Mouse (Mus musculus) midbrain, embryonic 11.5 days (tissue): ENCODE data around the gene Rbm18. TPM values are rescaled to one million over a fixed set of nuclear protein-coding genes. Genes with fewer than 3 reads are reported as not detected.

Experiments used
- ATAC-seq: fragments of 200-750 bp; cut with Nextera tagmentation; 2 replicates; pipeline ENCODE4 v1.8.0; 2017; ENCODE audit warnings: moderate TSS enrichment, moderate library complexity; ENCODE audit not compliant: low FRiP score
- DNase-seq: peaks from one replicate; pipeline ENCODE4 v3.0.0; 2015; ENCODE audit warnings: low spot score; ENCODE audit errors: missing footprints
- H3K27ac ChIP-seq: fragments of 300-500 bp; sonication (generic); 2 replicates; pipeline ENCODE4 v1.5.1; 2014; ENCODE audit warnings: low read depth, low read length
- H3K27me3 ChIP-seq: fragments of 300-500 bp; sonication (generic); 2 replicates; pipeline ENCODE4 v1.6.1; 2014; ENCODE audit warnings: mild to moderate bottlenecking, low read length, moderate library complexity, mixed read lengths; ENCODE audit not compliant: control insufficient read depth, insufficient read depth
- H3K36me3 ChIP-seq: fragments of 300-500 bp; sonication (generic); 2 replicates; pipeline ENCODE4 v1.6.1; 2014; ENCODE audit warnings: mild to moderate bottlenecking, low read length, moderate library complexity, mixed read lengths; ENCODE audit not compliant: control insufficient read depth, insufficient read depth
- H3K4me1 ChIP-seq: fragments of 300-500 bp; sonication (generic); 2 replicates; pipeline ENCODE4 v1.6.1; 2014; ENCODE audit warnings: low read length; ENCODE audit not compliant: control insufficient read depth, insufficient read depth
- H3K4me2 ChIP-seq: fragments of 300-500 bp; sonication (generic); 2 replicates; pipeline ENCODE4 v1.6.1; 2014; ENCODE audit warnings: mild to moderate bottlenecking, moderate library complexity
- H3K4me3 ChIP-seq: fragments of 300-500 bp; sonication (generic); 2 replicates; pipeline ENCODE4 v1.5.1; 2014; ENCODE audit warnings: low read depth, low read length
- H3K9ac ChIP-seq: fragments of 300-500 bp; sonication (generic); 2 replicates; pipeline ENCODE4 v1.6.1; 2014; ENCODE audit warnings: low read length
- H3K9me3 ChIP-seq: fragments of 300-500 bp; sonication (generic); 2 replicates; pipeline ENCODE4 v1.6.1; 2016; ENCODE audit warnings: low read length; ENCODE audit not compliant: control insufficient read depth
- WGBS: fragments of 180-500 bp; shearing (Covaris S2); extraction: QIAGEN DNeasy Blood & Tissue Kit; methylation state at CpG from one replicate; pipeline ENCODE4 v1.1.7; 2014; 5-methylcytosine and 5-hydroxymethylcytosine counted together
- polyA plus RNA-seq: library from polyadenylated mRNA; unstranded; fragments of >200 nt; fragmentation: Nextera tagmentation; extraction: Ambion mirVana; gene quantifications from 2 replicates; pipeline ENCODE4 v1.2.1, GENCODE M21; 2014

Gene Rbm18
- polyA plus RNA-seq, 1 experiment from 2014 or later: 119 TPM

GRCm38 (mm10) chr2:36089190-36089589, 47.4 kb downstream of the Rbm18 start:
- no peaks in the 10 kb centered on the region for H3K36me3 ChIP-seq
- peaks cover 57% of the 10 kb centered on the region for H3K27me3 ChIP-seq
- peaks cover 12% of the 10 kb centered on the region for H3K4me1 ChIP-seq
- whole genome bisulfite sequencing: 45% methylated on average over 3 of the region's 3 CpGs
- DNase-seq (no peak), ATAC-seq (no peak)
- no peak overlapping the region for H3K4me2 ChIP-seq
- H3K9ac ChIP-seq: no peak overlapping the region
- H3K4me3 ChIP-seq: no peak overlapping the region
- H3K9me3 ChIP-seq: no peaks in the 10 kb centered on the region
- no peak overlapping the region for H3K27ac ChIP-seq

- H3K9me3 ChIP-seq: no peaks in the 10 kb centered on the region
- no peak for DNase-seq
- H3K27me3 ChIP-seq: peaks cover 15% of the 10 kb centered on the region
- H3K4me2 ChIP-seq: no peak overlapping the region
- no peak overlapping the region for H3K4me3 ChIP-seq
- H3K9ac ChIP-seq: no peak overlapping the region
- H3K27ac ChIP-seq: no peak overlapping the region
- ATAC-seq: no peak
- no peaks in the 10 kb centered on the region for H3K4me1 ChIP-seq
- H3K36me3 ChIP-seq: no peaks in the 10 kb centered on the region
- 80% methylated on average over 1 of the region's 1 CpGs for WGBS
Measured at GRCm38 (mm10) chr2:36085041-36085440, 51.5 kb downstream of the Rbm18 start.

GRCm38 (mm10) chr2:36082802-36083580, 53.6 kb downstream of the Rbm18 start:
- Histone ChIP-seq H3K27me3 (no peaks in the 10 kb centered on the region; the same call in 1 of the 2 replicates), H3K36me3 (no peaks in the 10 kb centered on the region), H3K4me3 (no peak overlapping the region), H3K9ac (no peak overlapping the region), H3K27ac (no peak overlapping the region), H3K9me3 (no peaks in the 10 kb centered on the region), H3K4me1 (no peaks in the 10 kb centered on the region), H3K4me2 (no peak overlapping the region)
- DNase-seq: no peak
- ATAC-seq: no peak
- WGBS: 85% methylated on average over 9 of the region's 9 CpGs

DNA sequence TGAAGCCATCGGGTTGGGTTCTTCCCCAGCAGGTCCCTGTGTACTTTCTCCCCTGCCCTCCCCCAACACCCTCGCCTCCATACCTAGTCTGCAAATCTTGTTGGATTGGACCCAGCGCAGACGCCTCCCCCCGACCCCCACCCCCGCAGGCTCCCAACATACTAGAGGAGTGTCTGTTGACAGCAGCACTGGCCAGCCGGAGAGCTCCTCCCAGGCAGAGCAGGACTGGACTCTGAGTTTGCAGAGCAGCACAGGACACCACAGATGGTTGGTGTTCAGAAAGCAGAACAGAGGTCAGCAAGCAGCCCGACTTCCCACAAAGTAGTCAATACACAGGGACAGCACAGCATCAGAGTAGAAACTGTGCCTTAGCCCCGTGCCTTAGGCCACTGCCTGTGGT, 55.1 kb downstream of the Rbm18 start:
- Histone ChIP-seq H3K4me3 (no peak overlapping the region), H3K27ac (no peak overlapping the region), H3K27me3 (no peaks in the 10 kb centered on the region), H3K4me1 (no peaks in the 10 kb centered on the region), H3K9me3 (no peaks in the 10 kb centered on the region), H3K9ac (no peak overlapping the region), H3K4me2 (no peak overlapping the region), H3K36me3 (no peaks in the 10 kb centered on the region)
- DNase-seq (no peak), ATAC-seq (no peak)
- WGBS: 43% methylated on average over 9 of the region's 9 CpGs

GRCm38 (mm10) chr2:36077160-36077761, 59.3 kb downstream of the Rbm18 start:
- H3K4me2 ChIP-seq: peak overlapping the region; percentile 15; the same call in 1 of the 2 replicates
- ATAC-seq (peak; percentile 57; the same call in 1 of the 2 replicates), DNase-seq (no peak)
- WGBS: 25% methylated on average over 11 of the region's 11 CpGs
- H3K36me3 ChIP-seq: no peaks in the 10 kb centered on the region
- H3K27me3 ChIP-seq: no peaks in the 10 kb centered on the region
- H3K4me3 ChIP-seq: no peak overlapping the region
- H3K9me3 ChIP-seq: no peaks in the 10 kb centered on the region
- no peak overlapping the region for H3K9ac ChIP-seq
- no peak overlapping the region for H3K27ac ChIP-seq
- H3K4me1 ChIP-seq: no peaks in the 10 kb centered on the region

DNA sequence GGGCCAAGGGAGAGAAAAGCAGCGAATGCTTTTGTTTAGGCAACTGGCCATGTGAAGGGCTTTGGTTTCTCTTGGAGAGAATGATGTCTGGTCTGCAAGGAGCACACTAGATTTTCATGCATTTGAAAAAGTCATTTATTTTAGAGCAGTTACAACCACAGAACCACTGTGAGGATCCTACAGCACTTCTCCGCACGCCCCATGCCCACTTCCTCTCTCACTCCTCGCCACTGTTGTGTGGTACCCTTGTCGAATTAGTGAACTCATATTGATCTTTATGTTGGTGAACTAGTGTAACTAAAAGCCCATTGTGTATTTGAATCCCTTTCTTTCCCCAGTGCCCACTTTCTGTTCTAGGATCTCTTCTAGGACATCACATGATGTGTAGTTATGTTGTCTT, 61.4 kb downstream of the Rbm18 start:
- Histone ChIP-seq H3K4me2 (no peak overlapping the region), H3K4me1 (no peaks in the 10 kb centered on the region), H3K9ac (no peak overlapping the region), H3K36me3 (no peaks in the 10 kb centered on the region), H3K4me3 (no peak overlapping the region), H3K9me3 (no peaks in the 10 kb centered on the region), H3K27me3 (no peaks in the 10 kb centered on the region), H3K27ac (no peak overlapping the region)
- WGBS: 89% methylated on average over 5 of the region's 5 CpGs
- ATAC-seq (no peak), DNase-seq (no peak)

GRCm38 (mm10) chr2:36073781-36074180, 62.8 kb downstream of the Rbm18 start:
- Histone ChIP-seq H3K4me2 (no peak overlapping the region), H3K4me3 (no peak overlapping the region), H3K9me3 (no peaks in the 10 kb centered on the region), H3K4me1 (no peaks in the 10 kb centered on the region), H3K27ac (no peak overlapping the region), H3K9ac (no peak overlapping the region), H3K36me3 (no peaks in the 10 kb centered on the region), H3K27me3 (no peaks in the 10 kb centered on the region)
- 63% methylated on average over 3 of the region's 3 CpGs for WGBS
- DNase-seq (no peak), ATAC-seq (no peak)

DNA sequence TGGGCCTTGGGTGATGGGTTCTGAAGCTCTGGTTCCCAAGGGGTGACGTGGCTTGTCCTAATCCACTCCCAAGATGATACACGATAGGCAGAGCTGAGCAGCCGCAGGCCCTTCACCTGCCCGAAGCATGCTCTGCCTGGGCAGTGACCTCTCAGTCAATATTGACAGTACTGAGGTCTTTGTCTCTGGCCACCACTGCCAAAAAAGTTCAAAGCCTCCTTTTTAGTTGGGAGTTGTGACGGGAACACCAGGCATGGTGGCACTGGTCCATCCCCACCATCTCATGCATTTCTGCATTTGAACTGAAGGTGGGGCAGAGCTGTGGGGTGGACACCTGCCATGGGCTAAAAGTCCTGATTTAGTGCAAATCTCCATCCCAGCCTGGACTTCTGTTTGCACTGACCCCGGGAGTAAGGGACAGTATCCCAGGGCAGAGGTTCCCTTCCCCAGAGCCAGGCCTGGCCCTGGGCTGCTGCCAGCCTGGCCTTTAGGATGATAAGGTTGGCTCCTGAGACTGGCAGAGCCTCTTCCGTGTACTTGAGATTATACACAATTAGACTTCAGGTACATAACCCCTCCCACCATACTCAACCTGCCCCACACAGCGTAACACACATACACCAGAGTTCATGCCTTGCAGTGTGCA, 64.8 kb downstream of the Rbm18 start:
- H3K4me1 ChIP-seq: no peaks in the 10 kb centered on the region
- H3K4me3 ChIP-seq: no peak overlapping the region
- 75% methylated on average over 8 of the region's 8 CpGs for WGBS
- no peak overlapping the region for H3K9ac ChIP-seq
- no peaks in the 10 kb centered on the region for H3K9me3 ChIP-seq
- no peak overlapping the region for H3K27ac ChIP-seq
- DNase-seq: no peak
- H3K36me3 ChIP-seq: no peaks in the 10 kb centered on the region
- no peaks in the 10 kb centered on the region for H3K27me3 ChIP-seq
- H3K4me2 ChIP-seq: no peak overlapping the region
- ATAC-seq: no peak

DNA sequence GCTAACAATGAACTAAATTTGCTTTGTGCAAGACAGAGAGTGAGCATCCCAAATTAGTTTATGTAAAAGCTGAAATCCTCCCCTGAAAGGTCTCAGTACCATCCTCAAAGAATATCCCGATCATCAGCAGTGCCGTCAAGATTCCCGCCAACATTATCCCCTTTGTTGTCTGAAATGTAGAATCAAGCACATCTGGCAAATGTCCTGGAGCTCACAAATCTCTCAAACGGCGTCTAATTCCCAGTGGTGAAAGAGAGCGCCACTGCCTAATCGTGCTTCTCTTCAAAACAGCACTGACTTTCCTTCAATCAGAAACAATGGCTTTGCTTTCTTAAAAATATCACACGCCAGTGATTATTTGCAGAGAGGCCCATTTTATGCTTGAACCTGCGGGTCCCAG, 69.4 kb downstream of the Rbm18 start:
- ATAC-seq: no peak
- Histone ChIP-seq H3K4me2 (no peak overlapping the region), H3K9me3 (no peaks in the 10 kb centered on the region), H3K36me3 (no peaks in the 10 kb centered on the region), H3K9ac (no peak overlapping the region), H3K4me3 (no peak overlapping the region), H3K27me3 (no peaks in the 10 kb centered on the region), H3K27ac (no peak overlapping the region), H3K4me1 (no peaks in the 10 kb centered on the region)
- 62% methylated on average over 9 of the region's 9 CpGs for WGBS
- DNase-seq: no peak
